Mouse (Mus musculus) A20 (cell line): ENCODE measurements around the gene Rapgefl1.
A peak's percentile ranks its signal among the peaks of the same experiment; 100 is the strongest.
"Not testable (repeated sequence)": the region's sequence is repeated elsewhere in the genome, so short reads cannot be mapped to it uniquely, and the experiment has no call there.

Source experiments
- DNase-seq: peaks from one replicate; pipeline ENCODE4 v3.0.0-alpha.2; 2011; ENCODE audit warnings: low read depth, low spot score

Gene Rapgefl1

DNA sequence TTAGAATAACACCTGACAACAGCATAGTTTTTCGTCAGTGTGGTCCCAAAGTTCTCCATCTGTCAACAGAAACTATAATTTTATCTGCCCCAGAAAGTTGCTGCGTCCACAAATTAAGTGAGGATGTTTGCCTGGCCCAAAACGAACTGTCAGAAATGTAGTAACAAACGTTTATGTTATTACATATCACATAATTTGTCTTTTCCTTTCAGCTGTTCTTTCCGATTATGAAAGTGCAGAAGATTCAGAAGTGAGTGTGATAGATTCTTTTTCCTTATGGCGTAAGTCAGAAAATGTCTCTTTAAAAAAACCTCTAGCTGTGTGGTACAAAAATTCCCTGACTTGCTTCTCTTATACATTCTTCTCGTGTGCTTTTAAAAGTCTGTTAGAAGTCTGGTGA lies 25.9 kb upstream of the Rapgefl1 start:
- no peak for DNase-seq

DNA sequence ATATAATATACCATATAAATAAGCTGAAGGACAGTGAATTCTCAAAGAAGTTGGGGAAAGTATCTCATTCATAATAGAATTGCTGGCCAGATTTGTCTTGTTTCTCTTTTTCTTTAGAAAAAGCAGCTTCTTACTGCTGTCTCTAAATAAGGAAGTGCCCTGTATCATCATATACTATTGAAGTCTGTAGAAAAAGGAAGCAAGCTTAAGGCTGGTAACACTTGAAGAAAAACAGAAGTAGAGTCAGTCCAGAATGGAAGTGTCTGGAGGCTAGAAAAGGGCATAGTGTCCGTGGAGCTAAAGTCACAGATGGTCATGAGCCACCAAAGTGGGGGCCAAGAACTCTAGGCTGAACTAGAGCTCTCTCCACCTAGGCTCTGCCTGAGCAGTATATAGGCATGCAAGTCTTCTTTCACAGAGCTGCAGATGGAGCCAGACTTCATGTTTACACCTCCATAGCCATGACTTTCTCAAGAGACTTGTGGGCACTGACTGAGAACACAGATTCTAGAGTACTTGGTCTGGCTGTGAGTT lies 19.8 kb upstream of the Rapgefl1 start:
- peak; percentile 53 for DNase-seq

DNA sequence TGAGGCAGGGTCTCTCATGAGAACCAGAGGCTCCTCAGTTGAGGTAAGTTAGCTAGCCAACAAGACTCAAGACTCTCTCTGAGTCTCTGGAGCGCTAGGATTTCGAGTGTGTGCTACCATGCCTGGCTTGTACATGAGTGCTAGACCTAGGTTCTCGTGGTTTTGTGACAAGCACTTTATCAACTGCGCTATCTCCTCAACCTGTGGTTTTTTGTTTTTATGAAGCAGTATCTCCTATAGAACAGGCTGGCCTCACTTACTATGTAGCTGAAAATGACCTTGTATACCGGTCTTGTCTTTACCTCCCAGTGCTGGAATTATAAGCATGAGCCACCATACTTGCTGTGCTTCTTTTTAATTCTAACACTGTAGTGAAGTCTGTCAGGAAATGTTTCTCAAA lies 15.6 kb upstream of the Rapgefl1 start:
- no peak for DNase-seq

GRCm38 (mm10) chr11:98826071-98826470 lies 10.5 kb upstream of the Rapgefl1 start:
- not testable (repeated sequence) for DNase-seq

DNA sequence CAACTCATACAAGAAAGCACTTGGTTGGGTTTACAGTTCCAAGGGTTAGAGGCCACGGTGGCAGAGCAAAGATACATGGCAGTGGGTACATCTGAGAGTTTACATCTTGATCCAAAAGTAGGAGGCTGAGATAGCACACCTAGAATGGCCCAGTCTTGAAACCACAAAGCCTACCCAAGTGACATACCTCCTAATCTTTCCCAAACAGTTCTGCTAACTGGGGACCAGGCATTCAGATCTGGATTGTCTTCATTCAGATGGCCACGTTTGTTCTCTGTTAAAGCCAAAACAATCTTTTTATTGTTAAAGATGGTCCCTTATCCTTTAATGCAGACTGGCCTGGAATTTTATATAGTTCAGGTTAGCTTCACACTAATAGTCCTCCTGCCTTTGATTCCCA lies 8.7 kb upstream of the Rapgefl1 start:
- no peak for DNase-seq

- DNase-seq, result peak; percentile 48
These were observed 7.4 kb upstream of the Rapgefl1 start for GRCm38 (mm10) chr11:98829091-98829775.

- no peak for DNase-seq
These were observed 6.7 kb upstream of the Rapgefl1 start for GRCm38 (mm10) chr11:98829875-98830274.

GRCm38 (mm10) chr11:98835296-98835695 lies 1.3 kb upstream of the Rapgefl1 start:
- no peak for DNase-seq

DNA sequence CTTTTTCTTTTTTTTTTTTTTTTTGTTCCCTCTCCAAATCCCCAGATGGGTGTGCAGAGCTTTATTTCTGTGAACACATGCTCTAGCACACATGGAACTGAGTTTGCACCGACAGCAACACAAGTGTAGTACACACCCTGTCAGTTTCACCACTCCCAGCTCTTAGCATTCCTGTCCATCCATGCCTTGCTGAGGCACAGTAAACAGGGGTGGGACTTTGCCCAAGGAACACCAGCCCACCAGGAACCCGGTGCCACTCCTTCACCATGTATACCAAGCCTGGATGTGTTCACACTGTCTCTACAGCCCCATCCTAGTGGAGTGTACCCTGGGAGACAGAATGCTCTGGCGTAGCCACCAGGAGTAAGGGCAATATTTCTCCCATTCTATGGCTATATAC lies 860 bp upstream of the Rapgefl1 start:
- no peak for DNase-seq

DNA sequence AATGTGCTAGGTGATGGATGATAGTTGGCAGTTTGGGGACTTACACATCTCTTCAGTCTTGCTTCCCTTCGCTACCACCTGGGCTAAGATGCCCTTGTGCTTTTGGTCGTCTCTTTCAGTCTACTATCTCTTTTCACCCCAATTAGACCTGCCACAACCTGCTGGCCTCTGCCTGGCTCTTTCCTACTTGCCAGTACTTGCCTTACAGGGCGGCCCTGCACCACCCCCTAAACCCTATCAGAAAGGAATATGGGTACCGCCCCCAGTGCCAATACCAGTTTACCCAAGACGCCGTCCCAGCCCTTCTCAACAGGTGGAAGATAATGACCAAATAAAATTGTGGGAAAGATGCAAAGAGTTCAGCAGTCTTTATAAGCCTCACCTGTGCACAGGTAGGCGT lies 457 bp upstream of the Rapgefl1 start:
- DNase-seq, result no peak

DNA sequence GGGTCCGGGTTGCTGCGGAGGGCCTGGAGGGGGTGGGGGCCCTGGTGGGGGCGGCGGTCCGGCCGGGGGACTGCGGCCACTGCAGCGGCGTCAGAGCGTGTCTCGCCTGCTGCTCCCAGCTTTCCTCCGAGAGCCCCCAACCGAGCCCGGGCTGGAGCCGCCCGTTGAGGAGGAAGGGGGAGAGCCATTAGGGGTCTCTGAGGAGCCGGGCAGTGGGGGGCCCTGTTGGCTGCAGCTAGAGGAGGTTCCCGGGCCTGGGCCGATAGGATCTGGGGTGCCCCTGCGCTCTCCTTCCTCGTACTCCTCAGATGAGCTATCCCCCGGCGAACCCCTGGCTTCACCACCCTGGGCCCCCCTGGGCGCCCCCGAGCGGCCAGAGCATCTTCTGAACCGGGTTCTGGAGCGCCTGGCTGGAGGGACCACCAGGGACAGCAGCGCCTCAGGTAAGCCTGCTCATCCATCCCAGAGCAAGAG lies 683 bp downstream of the Rapgefl1 start:
- no peak for DNase-seq

DNA sequence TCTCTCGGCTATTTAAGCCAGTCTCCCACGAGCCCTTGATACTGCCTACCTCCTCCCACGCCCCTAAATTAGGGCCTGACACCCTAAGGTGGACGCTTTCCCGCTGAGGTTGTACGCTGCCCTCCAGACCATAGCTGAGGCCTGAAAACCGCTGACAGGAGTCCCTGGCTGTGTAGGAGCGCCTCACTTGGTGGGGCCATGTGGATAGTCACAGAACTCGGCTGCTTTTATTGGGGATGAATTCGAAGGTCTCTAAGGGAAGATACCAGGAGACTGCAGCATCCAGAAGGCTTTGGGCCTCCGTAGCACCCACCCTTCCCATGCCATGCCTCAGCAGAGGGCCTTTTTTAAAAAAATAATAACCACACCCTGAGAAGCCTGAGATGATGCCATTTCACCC lies 1.3 kb downstream of the Rapgefl1 start:
- no peak for DNase-seq

GRCm38 (mm10) chr11:98838512-98838911 lies 1.9 kb downstream of the Rapgefl1 start:
- no peak for DNase-seq

GRCm38 (mm10) chr11:98839402-98839801 lies 2.8 kb downstream of the Rapgefl1 start:
- peak; percentile 27 for DNase-seq

DNA sequence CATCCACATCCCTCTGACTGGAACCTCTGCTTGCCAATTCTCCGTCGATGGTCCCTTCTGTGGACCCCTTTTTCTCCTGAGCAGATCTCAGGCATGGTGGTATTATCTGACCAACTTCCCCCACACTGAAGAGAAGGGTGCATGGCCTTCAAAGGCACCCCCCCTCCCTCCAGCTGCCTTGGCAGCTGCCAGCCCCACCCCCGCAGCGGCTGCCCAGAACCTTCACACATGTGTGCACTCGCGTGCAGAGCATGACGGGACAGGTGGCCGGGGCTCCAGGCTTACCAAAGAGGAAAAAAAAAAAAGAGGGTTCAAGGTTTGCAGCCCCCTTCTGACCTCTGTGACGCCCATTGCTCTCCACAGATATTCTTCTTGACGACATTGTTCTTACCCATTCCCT lies 3.3 kb downstream of the Rapgefl1 start:
- peak; percentile 89 for DNase-seq

DNA sequence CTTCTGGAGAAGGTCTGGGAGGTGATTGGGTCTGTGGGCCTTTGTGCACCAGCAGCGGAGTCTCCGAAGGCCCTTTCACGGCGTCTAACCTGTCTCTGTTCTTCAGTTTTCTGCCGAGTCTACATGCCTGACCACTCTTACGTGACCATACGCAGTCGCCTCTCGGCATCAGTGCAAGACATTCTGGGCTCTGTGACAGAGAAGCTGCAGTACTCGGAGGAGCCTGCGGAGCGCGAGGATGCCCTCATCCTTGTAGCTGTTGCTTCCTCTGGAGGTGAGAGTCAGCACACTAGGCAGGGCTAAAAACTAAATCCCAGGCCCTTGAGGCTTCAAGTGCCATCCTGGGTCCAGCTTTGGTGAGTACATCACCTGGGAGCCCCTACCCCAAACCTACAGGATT lies 9.4 kb downstream of the Rapgefl1 start:
- no peak for DNase-seq

GRCm38 (mm10) chr11:98846865-98847604 lies 10.4 kb downstream of the Rapgefl1 start:
- no peak for DNase-seq

- no peak for DNase-seq
These were observed 12.8 kb downstream of the Rapgefl1 start for GRCm38 (mm10) chr11:98849196-98849894.

- no peak for DNase-seq
These were observed 13.8 kb downstream of the Rapgefl1 start for GRCm38 (mm10) chr11:98850100-98851093.

GRCm38 (mm10) chr11:98854116-98854515 lies 17.5 kb downstream of the Rapgefl1 start:
- DNase-seq, result no peak

DNA sequence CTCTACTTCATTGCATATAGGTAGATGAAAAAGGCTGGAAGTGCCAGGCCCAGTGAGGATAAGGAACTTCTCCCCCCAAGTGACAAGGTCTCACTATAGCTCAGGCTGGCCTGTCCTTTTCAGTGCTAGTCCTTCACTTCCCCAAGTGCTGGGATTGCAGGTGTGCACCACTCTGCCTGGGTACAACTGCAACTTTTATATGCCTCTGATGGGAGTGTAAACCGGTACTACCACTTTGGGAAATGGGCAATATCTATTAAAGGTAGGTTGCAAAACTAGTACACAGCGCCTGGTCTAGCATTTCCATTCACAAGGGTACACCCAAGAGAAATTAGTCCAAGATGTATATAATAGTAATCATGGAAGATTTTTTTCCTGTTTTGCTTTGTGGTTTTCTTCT lies 18.1 kb downstream of the Rapgefl1 start:
- no peak for DNase-seq
